In the genomic region with DNA sequence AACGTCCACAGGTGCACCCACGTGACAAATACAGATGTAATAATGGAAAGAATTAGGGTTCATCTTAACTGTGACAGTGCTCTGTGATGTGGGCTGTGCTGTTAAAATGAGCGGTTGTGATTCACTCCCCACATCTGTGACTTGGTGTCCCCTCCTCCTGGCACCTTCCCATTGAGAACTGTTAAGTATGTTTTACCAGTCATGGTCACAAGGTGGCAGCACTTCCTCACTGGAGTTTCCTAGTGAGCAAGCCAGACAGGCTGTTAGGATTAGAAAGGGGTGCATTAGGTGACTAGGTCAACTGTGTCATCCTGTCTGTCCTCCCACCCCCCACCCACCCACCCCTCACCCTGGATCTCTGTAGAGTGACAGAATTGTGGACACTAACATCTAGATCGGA, we compare ENCODE assay signal across 9 mouse cellular contexts. TPM values are rescaled to one million over a fixed set of nuclear protein-coding genes. Genes with fewer than 3 reads are reported as not detected.
DNase-seq lines count a peak whose midpoint lies in the region; ATAC-seq and TF ChIP-seq lines count a peak whose summit lies in the region.
"Had no signal": no experiment of that assay in that cellular context is flagged by ENCODE, and none has a peak within 500 bp of the region (broad histone marks: within the 10 kb centered on the region; RNA-seq: fewer than 3 reads in every experiment).

No protein-coding gene starts in this region.

- no peak for ATAC-seq in kidney, postnatal 0 days (replicated peaks; ENCODE audit: low FRiP score, low read depth)
- ATAC-seq in liver, embryonic 11.5 days (replicated peaks; ENCODE audit: low FRiP score): no peak; the same call in 1 of the 2 replicates
- ATAC-seq in neural tube, embryonic 12.5 days (ENCODE audit: low FRiP score, low read depth): 0 out of 2 replicates have a peak, but pooled peaks have one; percentile 50

- H3K36me3 ChIP-seq in kidney, postnatal 0 days (ENCODE audit: insufficient read depth, low read length): no peaks in the 10 kb centered on the region
- no peaks in the 10 kb centered on the region for H3K36me3 ChIP-seq in liver, embryonic 11.5 days (ENCODE audit: control insufficient read depth, insufficient read depth, low read length)
- H3K36me3 ChIP-seq in neural tube, embryonic 12.5 days: no peaks in the 10 kb centered on the region
- no peaks in the 10 kb centered on the region for H3K36me3 ChIP-seq in testis, adult 2 months (ENCODE audit: control insufficient read depth, insufficient read depth, low read length)

- no peaks in the 10 kb centered on the region for H3K27me3 ChIP-seq in kidney, postnatal 0 days (ENCODE audit: insufficient read depth, low read length)
- peaks cover 11% of the 10 kb centered on the region for H3K27me3 ChIP-seq in liver, embryonic 11.5 days (replicated peaks; ENCODE audit: control insufficient read depth, insufficient read depth, low read length)
- 0 out of 2 replicates have a peak, but pooled peaks cover 7% of the 10 kb centered on the region for H3K27me3 ChIP-seq in neural tube, embryonic 12.5 days (replicated peaks)
- no peaks in the 10 kb centered on the region for H3K27me3 ChIP-seq in testis, adult 2 months (ENCODE audit: control insufficient read depth, insufficient read depth, low read length)

- no peaks in the 10 kb centered on the region for H3K4me1 ChIP-seq in cortical plate, adult 2 months (ENCODE audit: control insufficient read depth, insufficient read depth, low read length)
- H3K4me1 ChIP-seq in kidney, postnatal 0 days (replicated peaks; ENCODE audit: insufficient read depth, low read length): no peaks in the 10 kb centered on the region
- no peaks in the 10 kb centered on the region for H3K4me1 ChIP-seq in liver, embryonic 11.5 days (replicated peaks; ENCODE audit: control insufficient read depth, insufficient read depth, low read length)
- no peaks in the 10 kb centered on the region for H3K4me1 ChIP-seq in neural tube, embryonic 12.5 days
- peaks cover 6% of the 10 kb centered on the region for H3K4me1 ChIP-seq in testis, adult 2 months (ENCODE audit: control insufficient read depth, insufficient read depth, low read length)

- DNase-seq in 3T3-L1 (ENCODE audit: low read depth, low spot score) (peak; percentile 82), ZHBTc4 (ENCODE audit: low read depth, low spot score) (peak; percentile 90)
- DNase-seq in gastrocnemius, postnatal 25 days: peak; percentile 32
- DNase-seq in kidney, postnatal 0 days (ENCODE audit: low spot score): peak; percentile 86
- peak; percentile 67 for DNase-seq in liver, embryonic 11.5 days (ENCODE audit: low spot score)

- no peak for TF ChIP-seq POLR2A in cortical plate, adult 2 months (IDR thresholded peaks at IDR 0.05; ENCODE audit: extremely low read depth, insufficient read depth, low read length)
- TF ChIP-seq POLR2A in testis, adult 2 months (IDR thresholded peaks at IDR 0.05; ENCODE audit: control insufficient read depth, low read depth, low read length): no peak

- H3K4me3 ChIP-seq in cortical plate, adult 2 months (ENCODE audit: insufficient read depth, low read length): no peak overlapping the region
- H3K4me3 ChIP-seq in kidney, postnatal 0 days (replicated peaks; ENCODE audit: low read depth, low read length): no peak overlapping the region
- no peak overlapping the region for H3K4me3 ChIP-seq in liver, embryonic 11.5 days (ENCODE audit: low read depth, low read length)
- H3K4me3 ChIP-seq in neural tube, embryonic 12.5 days: no peak overlapping the region
- H3K4me3 ChIP-seq in testis, adult 2 months (ENCODE audit: control insufficient read depth, low read depth, low read length): no peak overlapping the region
- H3K4me3 ChIP-seq: erythroblast, embryonic 14.5 days had no signal

- peak; percentile 92 for TF ChIP-seq CTCF in cortical plate, adult 2 months (IDR thresholded peaks at IDR 0.05; ENCODE audit: extremely low read depth, insufficient read depth, low read length)
- TF ChIP-seq CTCF in kidney, postnatal 0 days (IDR thresholded peaks at IDR 0.05; ENCODE audit: low read depth): peak; percentile 84
- TF ChIP-seq CTCF in testis, adult 2 months (IDR thresholded peaks at IDR 0.05; ENCODE audit: control insufficient read depth, insufficient read depth, insufficient replicate concordance, low read depth, low read length): peak; percentile 15; the same call in 1 of the 2 replicates

- H3K4me2 ChIP-seq in kidney, postnatal 0 days (ENCODE audit: low read length): no peak overlapping the region
- no peak overlapping the region for H3K4me2 ChIP-seq in liver, embryonic 11.5 days
- H3K4me2 ChIP-seq in neural tube, embryonic 12.5 days (replicated peaks): no peak overlapping the region

- no peaks in the 10 kb centered on the region for H3K9me3 ChIP-seq in kidney, postnatal 0 days (replicated peaks; ENCODE audit: low read length)
- H3K9me3 ChIP-seq in liver, embryonic 11.5 days (ENCODE audit: control insufficient read depth, low read length): no peaks in the 10 kb centered on the region
- no peaks in the 10 kb centered on the region for H3K9me3 ChIP-seq in neural tube, embryonic 12.5 days

- no peak overlapping the region for H3K27ac ChIP-seq in cortical plate, adult 2 months (ENCODE audit: insufficient read depth, low read length)
- no peak overlapping the region for H3K27ac ChIP-seq in kidney, postnatal 0 days
- H3K27ac ChIP-seq in liver, embryonic 11.5 days (ENCODE audit: low read depth, low read length): no peak overlapping the region
- no peak overlapping the region for H3K27ac ChIP-seq in neural tube, embryonic 12.5 days
- H3K27ac ChIP-seq in testis, adult 2 months (ENCODE audit: control insufficient read depth, insufficient read depth, low read depth, low read length): no peak overlapping the region

- no peak overlapping the region for H3K9ac ChIP-seq in kidney, postnatal 0 days (ENCODE audit: low read depth, low read length)
- H3K9ac ChIP-seq in liver, embryonic 11.5 days (ENCODE audit: low read depth, low read length): no peak overlapping the region
- H3K9ac ChIP-seq in neural tube, embryonic 12.5 days: no peak overlapping the region

- WGBS in kidney, postnatal 0 days: 32% methylated on average over 4 of the region's 4 CpGs
- 34% methylated on average over 4 of the region's 4 CpGs for WGBS in liver, embryonic 11.5 days
- 44% methylated on average over 4 of the region's 4 CpGs for WGBS in neural tube, embryonic 12.5 days

RNA-seq across cellular contexts. Expression of a gene that starts 11.7 kb away (rescaled TPM):
- not detected in 2 replicates for polyA plus RNA-seq in cortical plate, adult 2 months (2012; rRNA removed)
- total RNA-seq in gastrocnemius, postnatal 25 days (2021): not detected
- 0.43 and 0.47 TPM in 2 replicates for polyA plus RNA-seq in kidney, postnatal 0 days (2015; fragmentation: Nextera tagmentation; extraction: Ambion mirVana)
- 0.38 TPM in 1 of 2 replicates, not detected in the other for polyA plus RNA-seq in liver, embryonic 11.5 days (2014; fragmentation: Nextera tagmentation; extraction: Ambion mirVana)
- 0.37 and 0.53 TPM in 2 replicates for polyA plus RNA-seq in neural tube, embryonic 12.5 days (2016; fragmentation: Nextera tagmentation; extraction: Ambion mirVana)
- not detected in 2 replicates for polyA plus RNA-seq in testis, adult 2 months (2012; rRNA removed)
- polyA plus RNA-seq: erythroblast, embryonic 14.5 days had no signal

RNA-seq across cellular contexts. Expression of a gene that starts 25.9 kb away (rescaled TPM):
- 8.0 and 9.1 TPM in 2 replicates for polyA plus RNA-seq in cortical plate, adult 2 months (2012; rRNA removed)
- total RNA-seq in gastrocnemius, postnatal 25 days (2021): 10 to 100 TPM; 12.8 to 42.6 TPM
- 6.4 and 6.5 TPM in 2 replicates for polyA plus RNA-seq in kidney, postnatal 0 days (2015; fragmentation: Nextera tagmentation; extraction: Ambion mirVana)
- polyA plus RNA-seq in liver, embryonic 11.5 days (2014; fragmentation: Nextera tagmentation; extraction: Ambion mirVana): 2.3 and 2.5 TPM in 2 replicates
- polyA plus RNA-seq in neural tube, embryonic 12.5 days (2016; fragmentation: Nextera tagmentation; extraction: Ambion mirVana): 10.7 and 11.6 TPM in 2 replicates
- 250 and 254 TPM in 2 replicates for polyA plus RNA-seq in testis, adult 2 months (2012; rRNA removed)

RNA-seq across cellular contexts. Expression of a gene that starts 53.0 kb away (rescaled TPM):
- polyA plus RNA-seq in cortical plate, adult 2 months (2012; rRNA removed): 4.7 and 5.1 TPM in 2 replicates
- total RNA-seq in gastrocnemius, postnatal 25 days (2021): 1 to 10 TPM; 4.1 to 5.2 TPM
- 4.7 and 6.3 TPM in 2 replicates for polyA plus RNA-seq in kidney, postnatal 0 days (2015; fragmentation: Nextera tagmentation; extraction: Ambion mirVana)
- polyA plus RNA-seq in liver, embryonic 11.5 days (2014; fragmentation: Nextera tagmentation; extraction: Ambion mirVana): 2.3 and 3.6 TPM in 2 replicates
- 0.78 and 1.3 TPM in 2 replicates for polyA plus RNA-seq in neural tube, embryonic 12.5 days (2016; fragmentation: Nextera tagmentation; extraction: Ambion mirVana)
- polyA plus RNA-seq in testis, adult 2 months (2012; rRNA removed): 0.63 and 0.75 TPM in 2 replicates

RNA-seq across cellular contexts. Expression of a gene that starts 54.9 kb away (rescaled TPM):
- polyA plus RNA-seq in cortical plate, adult 2 months (2012; rRNA removed): not detected in 2 replicates
- total RNA-seq in gastrocnemius, postnatal 25 days (2021): not detected
- not detected in 2 replicates for polyA plus RNA-seq in kidney, postnatal 0 days (2015; fragmentation: Nextera tagmentation; extraction: Ambion mirVana)
- not detected in 2 replicates for polyA plus RNA-seq in liver, embryonic 11.5 days (2014; fragmentation: Nextera tagmentation; extraction: Ambion mirVana)
- polyA plus RNA-seq in neural tube, embryonic 12.5 days (2016; fragmentation: Nextera tagmentation; extraction: Ambion mirVana): not detected in 2 replicates
- 0.26 TPM in 1 of 2 replicates, not detected in the other for polyA plus RNA-seq in testis, adult 2 months (2012; rRNA removed)
- polyA plus RNA-seq: erythroblast, embryonic 14.5 days had no signal

Comparison
In these comparisons a context has a peak if more than half of its experiments do, and no peak if none do; other contexts are left out.
1. DNase-seq: peak in every context shown above with its lines; median percentile 90 in ZHBTc4; 86 in kidney, postnatal 0 days; 82 in 3T3-L1; 67 in liver, embryonic 11.5 days; 32 in gastrocnemius, postnatal 25 days.
2. CTCF ChIP-seq: peak in every context shown above with its lines; median percentile 92 in cortical plate, adult 2 months; 84 in kidney, postnatal 0 days; 15 in testis, adult 2 months.
3. RNA of a gene that starts 25.9 kb away (polyA plus RNA-seq): 250 to 254 TPM in testis, adult 2 months; 10.7 to 11.6 TPM in neural tube, embryonic 12.5 days, 8.0 to 9.1 TPM in cortical plate, adult 2 months, 6.4 to 6.5 TPM in kidney, postnatal 0 days and 2.3 to 2.5 TPM in liver, embryonic 11.5 days; every median in the first group is over 10 times any median in the second.